Mouse (Mus musculus): ENCODE results near the gene Sik3. TPM values are rescaled to one million over a fixed set of nuclear protein-coding genes. Genes with fewer than 3 reads are reported as not detected.

Sik3 gene
- polyA plus RNA-seq, 1 experiment from 2014 or later, result 10.8 TPM

DNA sequence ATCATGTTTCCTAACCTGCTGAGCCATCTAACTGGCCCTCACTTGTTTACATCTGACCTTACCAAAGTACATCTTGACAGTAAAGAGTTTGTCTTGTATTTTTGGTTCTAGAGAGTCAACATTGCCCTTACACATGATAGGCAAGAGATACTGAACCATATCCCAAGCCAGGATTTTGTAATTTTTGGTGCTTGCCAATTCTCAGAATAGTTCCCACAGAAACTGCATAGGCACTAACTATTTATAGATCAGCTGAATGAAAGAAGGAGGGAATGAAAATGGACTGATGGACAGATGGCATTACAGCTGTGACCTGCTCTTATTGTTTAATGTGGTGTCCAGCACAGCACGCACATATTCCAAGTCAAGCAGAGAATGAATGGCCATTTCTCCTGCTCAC lies 128.2 kb downstream of the Sik3 start:
- no peak for ATAC-seq (ENCODE audit: insufficient read depth, low FRiP score, low TSS enrichment)
- H3K36me3 ChIP-seq (ENCODE audit: control insufficient read depth, insufficient read depth, low read length), result no peaks in the 10 kb centered on the region
- no peaks in the 10 kb centered on the region for H3K9me3 ChIP-seq (ENCODE audit: control insufficient read depth, low read length)

GRCm38 (mm10) chr9:46142031-46142430 lies 129.4 kb downstream of the Sik3 start:
- no peaks in the 10 kb centered on the region for H3K9me3 ChIP-seq (ENCODE audit: control insufficient read depth, low read length)
- 79% methylated on average over 1 of the region's 1 CpGs for WGBS
- H3K27me3 ChIP-seq (ENCODE audit: control insufficient read depth, insufficient read depth, low read length), result no peaks in the 10 kb centered on the region
- no peaks in the 10 kb centered on the region for H3K36me3 ChIP-seq (ENCODE audit: control insufficient read depth, insufficient read depth, low read length)
- no peak for ATAC-seq (ENCODE audit: insufficient read depth, low FRiP score, low TSS enrichment)
- H3K4me3 ChIP-seq (ENCODE audit: low read depth, low read length), result no peak overlapping the region
- no peak overlapping the region for H3K9ac ChIP-seq (ENCODE audit: low read length)
- H3K4me1 ChIP-seq (ENCODE audit: control insufficient read depth, insufficient read depth, low read length), result no peaks in the 10 kb centered on the region
- no peak for DNase-seq (ENCODE audit: low spot score)
- H3K4me2 ChIP-seq (ENCODE audit: low read depth), result no peak overlapping the region
- no peak overlapping the region for H3K27ac ChIP-seq (ENCODE audit: low read depth, low read length)

More for the DNA sequence above, 128.2 kb downstream of the Sik3 start:
- Histone ChIP-seq H3K4me1 (ENCODE audit: control insufficient read depth, insufficient read depth, low read length) (no peaks in the 10 kb centered on the region), H3K27ac (ENCODE audit: low read depth, low read length) (no peak overlapping the region), H3K4me2 (ENCODE audit: low read depth) (no peak overlapping the region), H3K4me3 (ENCODE audit: low read depth, low read length) (no peak overlapping the region), H3K27me3 (ENCODE audit: control insufficient read depth, insufficient read depth, low read length) (no peaks in the 10 kb centered on the region), H3K9ac (ENCODE audit: low read length) (no peak overlapping the region)
- no peak for DNase-seq (ENCODE audit: low spot score)
- 89% methylated on average over 1 of the region's 1 CpGs for WGBS

- H3K27ac ChIP-seq (ENCODE audit: low read depth, low read length), result no peak overlapping the region
- no peaks in the 10 kb centered on the region for H3K36me3 ChIP-seq (ENCODE audit: control insufficient read depth, insufficient read depth, low read length)
- DNase-seq (ENCODE audit: low spot score) (no peak), ATAC-seq (ENCODE audit: insufficient read depth, low FRiP score, low TSS enrichment) (no peak)
- no peaks in the 10 kb centered on the region for H3K9me3 ChIP-seq (ENCODE audit: control insufficient read depth, low read length)
- WGBS, result 97% methylated on average over 1 of the region's 1 CpGs
- no peak overlapping the region for H3K9ac ChIP-seq (ENCODE audit: low read length)
- no peak overlapping the region for H3K4me2 ChIP-seq (ENCODE audit: low read depth)
- H3K27me3 ChIP-seq (ENCODE audit: control insufficient read depth, insufficient read depth, low read length), result no peaks in the 10 kb centered on the region
- H3K4me1 ChIP-seq (ENCODE audit: control insufficient read depth, insufficient read depth, low read length), result no peaks in the 10 kb centered on the region
- no peak overlapping the region for H3K4me3 ChIP-seq (ENCODE audit: low read depth, low read length)
These were observed 129.9 kb downstream of the Sik3 start for GRCm38 (mm10) chr9:46142492-46142891.

GRCm38 (mm10) chr9:46144976-46145375 lies 132.4 kb downstream of the Sik3 start:
- no peak overlapping the region for H3K27ac ChIP-seq (ENCODE audit: low read depth, low read length)
- no peaks in the 10 kb centered on the region for H3K36me3 ChIP-seq (ENCODE audit: control insufficient read depth, insufficient read depth, low read length)
- H3K4me2 ChIP-seq (ENCODE audit: low read depth), result no peak overlapping the region
- DNase-seq (ENCODE audit: low spot score) (no peak), ATAC-seq (ENCODE audit: insufficient read depth, low FRiP score, low TSS enrichment) (no peak)
- H3K4me1 ChIP-seq (ENCODE audit: control insufficient read depth, insufficient read depth, low read length), result no peaks in the 10 kb centered on the region
- H3K9me3 ChIP-seq (ENCODE audit: control insufficient read depth, low read length), result no peaks in the 10 kb centered on the region
- 86% methylated on average over 6 of the region's 6 CpGs for WGBS
- no peak overlapping the region for H3K4me3 ChIP-seq (ENCODE audit: low read depth, low read length)
- no peaks in the 10 kb centered on the region for H3K27me3 ChIP-seq (ENCODE audit: control insufficient read depth, insufficient read depth, low read length)
- H3K9ac ChIP-seq (ENCODE audit: low read length), result no peak overlapping the region

DNA sequence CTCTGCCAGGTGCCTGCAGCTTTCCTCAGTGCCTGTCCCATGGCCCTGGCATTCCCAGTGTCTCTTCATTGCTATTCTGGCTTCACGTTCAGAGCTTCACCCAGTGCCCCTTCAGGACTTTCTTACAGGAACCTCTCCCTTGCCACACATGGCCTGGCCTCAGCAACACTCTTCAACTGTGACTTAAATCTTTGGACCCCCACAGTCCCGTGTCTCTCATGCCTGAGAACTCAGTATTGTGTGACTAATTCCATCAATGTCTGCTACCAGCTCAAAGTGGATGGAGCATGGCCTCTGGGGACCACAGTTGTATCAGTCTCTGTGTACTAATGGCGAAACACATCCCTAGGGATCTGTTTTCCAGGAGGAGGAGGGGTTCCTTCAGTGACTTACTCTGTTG lies 133.8 kb downstream of the Sik3 start:
- Histone ChIP-seq H3K9ac (ENCODE audit: low read length) (no peak overlapping the region), H3K4me1 (ENCODE audit: control insufficient read depth, insufficient read depth, low read length) (no peaks in the 10 kb centered on the region), H3K4me3 (ENCODE audit: low read depth, low read length) (no peak overlapping the region), H3K36me3 (ENCODE audit: control insufficient read depth, insufficient read depth, low read length) (no peaks in the 10 kb centered on the region), H3K9me3 (ENCODE audit: control insufficient read depth, low read length) (no peaks in the 10 kb centered on the region), H3K27ac (ENCODE audit: low read depth, low read length) (no peak overlapping the region), H3K4me2 (ENCODE audit: low read depth) (no peak overlapping the region), H3K27me3 (ENCODE audit: control insufficient read depth, insufficient read depth, low read length) (no peaks in the 10 kb centered on the region)
- ATAC-seq (ENCODE audit: insufficient read depth, low FRiP score, low TSS enrichment), result no peak
- no peak for DNase-seq (ENCODE audit: low spot score)
- 80% methylated on average over 3 of the region's 3 CpGs for WGBS

GRCm38 (mm10) chr9:46148723-46149122 lies 136.1 kb downstream of the Sik3 start:
- 94% methylated on average over 4 of the region's 4 CpGs for WGBS
- Histone ChIP-seq H3K4me2 (ENCODE audit: low read depth) (no peak overlapping the region), H3K9ac (ENCODE audit: low read length) (no peak overlapping the region), H3K36me3 (ENCODE audit: control insufficient read depth, insufficient read depth, low read length) (no peaks in the 10 kb centered on the region), H3K4me3 (ENCODE audit: low read depth, low read length) (no peak overlapping the region), H3K27ac (ENCODE audit: low read depth, low read length) (no peak overlapping the region), H3K9me3 (ENCODE audit: control insufficient read depth, low read length) (no peaks in the 10 kb centered on the region), H3K27me3 (ENCODE audit: control insufficient read depth, insufficient read depth, low read length) (no peaks in the 10 kb centered on the region), H3K4me1 (ENCODE audit: control insufficient read depth, insufficient read depth, low read length) (no peaks in the 10 kb centered on the region)
- DNase-seq (ENCODE audit: low spot score) (no peak), ATAC-seq (ENCODE audit: insufficient read depth, low FRiP score, low TSS enrichment) (no peak)

DNA sequence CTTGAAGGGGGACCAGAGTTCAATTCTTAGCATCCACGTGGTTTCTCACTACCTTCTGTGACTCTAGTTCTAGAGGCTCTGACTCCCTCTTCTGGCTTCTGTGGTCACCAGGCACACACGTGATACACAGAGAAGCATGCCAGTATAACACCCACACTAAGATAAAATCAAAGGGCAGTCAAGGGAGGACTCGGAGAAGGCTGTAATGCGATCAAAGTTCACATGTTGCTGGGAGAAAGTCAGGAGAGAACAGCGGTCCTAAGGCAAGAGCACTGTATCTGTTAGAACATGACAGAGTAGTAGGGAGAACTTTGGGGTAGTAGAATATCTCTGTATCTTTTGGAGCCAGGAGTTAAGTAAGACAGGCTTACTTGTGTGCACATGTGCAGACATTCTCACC lies 136.8 kb downstream of the Sik3 start:
- 89% methylated on average over 5 of the region's 5 CpGs for WGBS
- Histone ChIP-seq H3K9me3 (ENCODE audit: control insufficient read depth, low read length) (no peaks in the 10 kb centered on the region), H3K4me3 (ENCODE audit: low read depth, low read length) (no peak overlapping the region), H3K27ac (ENCODE audit: low read depth, low read length) (no peak overlapping the region), H3K4me2 (ENCODE audit: low read depth) (no peak overlapping the region), H3K36me3 (ENCODE audit: control insufficient read depth, insufficient read depth, low read length) (no peaks in the 10 kb centered on the region), H3K27me3 (ENCODE audit: control insufficient read depth, insufficient read depth, low read length) (no peaks in the 10 kb centered on the region), H3K4me1 (ENCODE audit: control insufficient read depth, insufficient read depth, low read length) (no peaks in the 10 kb centered on the region), H3K9ac (ENCODE audit: low read length) (no peak overlapping the region)
- DNase-seq (ENCODE audit: low spot score) (no peak), ATAC-seq (ENCODE audit: insufficient read depth, low FRiP score, low TSS enrichment) (no peak)

DNA sequence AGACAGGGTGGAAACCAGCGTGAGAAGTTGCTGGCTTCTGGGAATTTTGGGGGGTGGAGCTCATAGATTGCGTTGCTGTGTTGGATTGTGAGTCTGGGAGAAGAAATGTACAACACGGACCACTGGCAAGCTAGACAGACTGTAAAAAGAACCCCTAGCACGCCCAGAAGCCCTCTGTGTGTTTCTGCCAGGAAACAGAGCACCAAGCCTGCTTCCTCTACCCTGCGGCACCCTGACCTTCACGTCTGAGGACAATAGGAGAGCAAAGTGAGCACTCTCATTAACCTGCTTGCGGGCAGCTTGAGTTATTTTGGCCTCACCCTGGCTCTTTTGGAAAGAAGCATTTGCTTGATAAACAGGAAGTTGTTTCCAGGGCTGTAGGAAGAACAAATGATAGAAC lies 137.5 kb downstream of the Sik3 start:
- ATAC-seq (ENCODE audit: insufficient read depth, low FRiP score, low TSS enrichment) (no peak), DNase-seq (ENCODE audit: low spot score) (no peak)
- Histone ChIP-seq H3K9me3 (ENCODE audit: control insufficient read depth, low read length) (no peaks in the 10 kb centered on the region), H3K36me3 (ENCODE audit: control insufficient read depth, insufficient read depth, low read length) (no peaks in the 10 kb centered on the region), H3K4me1 (ENCODE audit: control insufficient read depth, insufficient read depth, low read length) (no peaks in the 10 kb centered on the region), H3K27me3 (ENCODE audit: control insufficient read depth, insufficient read depth, low read length) (no peaks in the 10 kb centered on the region), H3K27ac (ENCODE audit: low read depth, low read length) (no peak overlapping the region), H3K9ac (ENCODE audit: low read length) (no peak overlapping the region), H3K4me3 (ENCODE audit: low read depth, low read length) (no peak overlapping the region), H3K4me2 (ENCODE audit: low read depth) (no peak overlapping the region)
- WGBS, result 80% methylated on average over 7 of the region's 7 CpGs

- 83% methylated on average over 2 of the region's 2 CpGs for WGBS
- Histone ChIP-seq H3K27ac (ENCODE audit: low read depth, low read length) (no peak overlapping the region), H3K27me3 (ENCODE audit: control insufficient read depth, insufficient read depth, low read length) (no peaks in the 10 kb centered on the region), H3K4me3 (ENCODE audit: low read depth, low read length) (no peak overlapping the region), H3K9ac (ENCODE audit: low read length) (no peak overlapping the region), H3K9me3 (ENCODE audit: control insufficient read depth, low read length) (no peaks in the 10 kb centered on the region), H3K36me3 (ENCODE audit: control insufficient read depth, insufficient read depth, low read length) (no peaks in the 10 kb centered on the region), H3K4me2 (ENCODE audit: low read depth) (no peak overlapping the region), H3K4me1 (ENCODE audit: control insufficient read depth, insufficient read depth, low read length) (no peaks in the 10 kb centered on the region)
- ATAC-seq (ENCODE audit: insufficient read depth, low FRiP score, low TSS enrichment) (no peak), DNase-seq (ENCODE audit: low spot score) (no peak)
These were observed 138.5 kb downstream of the Sik3 start for GRCm38 (mm10) chr9:46150890-46151703.

Measured in neural tube, embryonic 11.5 days (tissue).